Mouse (Mus musculus) E14TG2a.4 (cell line): Measurements from ENCODE around the gene Mras.

Experiments
- CTCF ChIP-seq: conservative IDR thresholded peaks from 2 replicates; pipeline ENCODE4 v1.5.1; 2014; ENCODE audit warnings: low read length
- NANOG ChIP-seq: IDR thresholded peaks from 2 replicates; pipeline ENCODE4 v1.6.1; 2014; ENCODE audit warnings: borderline replicate concordance, low read length, mixed read lengths

DNA sequence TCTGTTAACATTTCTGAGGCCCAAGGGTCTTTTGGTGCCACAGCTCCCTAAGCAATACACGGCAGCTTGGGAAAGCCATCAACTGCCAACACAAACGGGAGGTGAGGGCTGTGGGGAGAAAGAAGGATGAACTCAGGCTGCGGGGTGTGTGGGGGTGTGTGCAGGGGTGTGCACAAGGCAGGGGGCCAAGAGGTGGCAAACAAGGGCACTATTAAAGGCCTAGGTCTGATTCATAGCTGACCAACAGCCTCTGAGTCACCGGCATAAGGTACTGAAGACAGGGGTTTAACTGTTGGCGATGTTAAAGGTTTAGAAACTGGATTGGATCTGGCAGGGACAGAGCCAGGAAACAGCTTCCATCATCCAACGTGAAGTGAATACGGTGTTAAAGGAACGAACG, 48.3 kb downstream of the Mras start:
- TF ChIP-seq CTCF: no peak
- TF ChIP-seq NANOG: no peak
